Mouse (Mus musculus) thymus, postnatal 4 days (tissue): Measurements from ENCODE around the gene Fkbp10.

Experiments
- DNase-seq: peaks from one replicate; pipeline ENCODE4 v3.0.0; 2021

Fkbp10 gene

DNA sequence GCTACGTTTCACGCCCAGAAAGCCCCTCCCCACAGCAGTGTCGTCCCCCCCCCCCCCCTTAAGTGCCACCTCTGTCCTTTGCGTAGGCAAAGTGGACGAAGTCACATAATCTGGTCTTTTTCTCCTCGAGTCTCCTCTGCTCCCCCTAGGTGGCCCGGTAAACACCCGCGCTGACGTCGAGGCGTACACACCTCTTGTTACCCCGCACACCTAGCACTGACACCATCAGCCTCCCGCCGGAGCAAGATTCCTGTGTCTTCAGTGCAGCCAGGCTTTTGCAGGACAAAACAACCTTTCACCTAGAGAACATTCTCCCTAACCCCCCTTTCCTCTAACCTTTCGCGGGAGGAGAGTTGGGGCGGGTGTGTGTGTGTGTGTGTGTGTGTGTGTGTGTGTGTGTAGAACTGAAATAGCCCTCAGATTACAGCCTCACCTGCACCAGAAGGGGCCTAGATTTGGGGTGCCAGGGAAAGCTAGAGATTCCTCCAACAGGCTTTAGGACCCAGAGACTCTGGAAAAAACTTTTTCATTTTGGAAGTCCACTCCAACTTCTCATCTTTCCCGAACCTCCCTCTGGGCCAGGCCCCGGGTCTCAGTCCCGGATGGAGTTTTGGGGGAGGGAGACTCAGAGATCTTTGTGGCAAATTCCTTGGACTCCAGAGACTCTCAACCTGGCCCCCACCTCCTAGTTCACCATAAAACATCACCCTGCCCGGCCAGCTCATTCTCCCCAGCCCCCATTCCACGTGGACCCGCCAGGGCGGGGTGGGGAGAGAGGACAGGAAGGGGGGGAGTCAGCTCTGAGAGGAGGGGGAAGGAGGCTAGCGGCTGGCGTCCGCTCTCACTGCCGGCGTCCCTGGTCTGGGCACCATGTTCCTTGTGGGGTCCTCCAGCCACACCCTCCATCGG, at the start of gene Fkbp10:
TSS of gene Fkbp10 (plus strand) at position 784 of the 909 bp plus-strand sequence.
- DNase-seq, result peak; percentile 43

DNA sequence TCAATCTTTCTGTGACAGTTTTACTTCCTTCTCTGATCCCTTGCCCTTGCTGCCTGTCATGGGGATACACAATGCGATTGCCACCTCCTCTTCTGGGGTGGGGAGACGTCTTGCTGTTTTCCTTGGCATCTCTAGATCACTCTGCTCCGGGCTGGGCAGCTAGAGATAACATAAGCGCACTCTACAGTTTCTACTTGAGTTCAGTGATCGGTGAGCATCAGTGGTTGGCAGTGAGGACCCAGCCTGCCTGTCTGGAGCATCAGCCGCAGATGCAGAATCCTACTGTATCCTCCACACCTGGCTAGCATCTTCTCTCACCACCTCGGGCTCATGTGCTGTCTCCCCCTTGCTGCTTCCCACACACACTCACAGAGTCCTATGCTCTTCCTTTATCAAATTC, 46.4 kb upstream of the Fkbp10 start:
- no peak for DNase-seq

DNA sequence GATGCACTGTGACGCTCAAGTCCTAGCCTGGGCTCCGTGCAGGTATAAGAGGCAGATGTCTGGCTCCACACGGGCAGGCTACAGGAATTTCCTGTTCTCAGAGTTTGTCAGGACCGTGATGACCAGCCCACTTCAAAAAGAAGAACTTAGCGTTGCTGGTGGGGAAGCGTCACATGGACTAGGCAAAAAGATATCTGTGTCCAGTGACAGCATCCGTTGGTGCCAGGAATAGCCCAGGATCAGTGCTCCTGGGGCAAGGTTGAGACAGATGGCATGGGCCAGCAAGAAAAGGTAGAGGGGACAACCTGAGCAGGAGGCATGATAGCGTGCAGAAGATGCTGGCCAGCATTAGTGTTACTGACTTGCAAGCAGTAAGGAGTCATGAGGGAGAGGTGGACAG, 45.7 kb upstream of the Fkbp10 start:
- DNase-seq, result no peak

DNA sequence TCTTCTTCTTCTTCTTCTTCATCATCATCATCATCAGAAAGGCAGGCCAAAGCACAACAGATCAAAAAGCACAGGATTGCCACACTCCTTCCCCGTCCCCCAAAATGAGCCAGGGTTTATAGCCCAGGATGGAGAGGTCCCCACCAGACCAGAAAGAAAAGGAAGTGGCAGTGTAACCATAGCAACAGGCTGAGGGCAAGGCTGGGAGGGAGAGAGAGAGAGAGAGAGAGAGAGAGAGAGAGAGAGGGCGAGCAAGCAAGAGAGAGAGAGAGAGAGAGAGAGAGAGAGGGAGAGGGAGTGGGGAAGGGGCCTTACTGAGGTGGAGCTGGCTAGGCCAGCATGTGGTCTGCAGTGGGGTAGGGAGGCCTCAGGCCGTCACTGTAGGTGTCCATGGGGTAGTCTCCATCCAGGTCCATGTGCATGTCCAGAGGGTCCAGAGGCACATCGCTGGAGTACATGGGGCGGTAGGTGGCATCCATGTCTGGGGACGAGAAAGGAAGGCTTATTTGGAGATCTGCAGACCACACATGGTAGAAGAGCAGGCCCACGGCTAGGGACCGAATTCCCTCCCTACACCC, 43.4 kb upstream of the Fkbp10 start:
- DNase-seq, result no peak

DNA sequence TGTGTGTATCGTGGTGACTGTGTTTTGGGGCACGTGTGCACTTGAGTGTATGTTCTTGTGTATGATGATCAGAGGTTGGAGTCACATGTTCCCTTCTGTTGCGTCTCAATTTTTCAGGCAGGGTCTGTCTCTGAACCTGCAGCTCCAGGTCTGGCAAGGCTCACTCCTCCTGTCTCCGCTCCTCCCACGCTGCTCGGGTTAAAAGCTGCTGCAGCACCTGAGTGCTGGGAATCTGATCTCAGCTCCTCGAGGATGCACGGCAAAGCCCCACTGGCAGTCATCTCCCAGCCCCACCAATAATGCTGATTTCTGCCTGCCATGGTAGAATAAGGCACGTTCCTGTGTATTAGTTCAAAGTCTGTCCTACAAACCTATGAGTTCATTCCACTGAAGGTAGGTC, 40.4 kb upstream of the Fkbp10 start:
- no peak for DNase-seq

DNA sequence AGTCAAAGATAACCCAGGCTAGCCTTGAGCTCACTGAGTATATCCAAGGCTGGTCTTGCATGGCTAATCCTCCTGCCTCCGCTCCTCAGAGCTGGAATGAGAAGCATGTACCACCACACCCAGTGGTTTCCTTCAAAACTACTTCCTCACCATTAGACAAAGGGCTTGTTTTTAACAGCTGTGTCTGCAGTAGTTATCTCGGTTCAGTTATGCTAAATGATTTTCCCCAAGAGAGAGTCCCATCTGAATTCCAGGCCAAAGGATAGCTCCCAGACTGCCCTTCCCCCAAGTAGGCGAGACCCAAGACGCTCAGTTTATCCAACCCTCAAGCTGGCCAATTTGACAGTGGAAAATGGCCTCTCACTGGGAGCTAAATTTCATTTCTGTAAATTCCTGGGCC, 39.5 kb upstream of the Fkbp10 start:
- DNase-seq, result no peak

DNA sequence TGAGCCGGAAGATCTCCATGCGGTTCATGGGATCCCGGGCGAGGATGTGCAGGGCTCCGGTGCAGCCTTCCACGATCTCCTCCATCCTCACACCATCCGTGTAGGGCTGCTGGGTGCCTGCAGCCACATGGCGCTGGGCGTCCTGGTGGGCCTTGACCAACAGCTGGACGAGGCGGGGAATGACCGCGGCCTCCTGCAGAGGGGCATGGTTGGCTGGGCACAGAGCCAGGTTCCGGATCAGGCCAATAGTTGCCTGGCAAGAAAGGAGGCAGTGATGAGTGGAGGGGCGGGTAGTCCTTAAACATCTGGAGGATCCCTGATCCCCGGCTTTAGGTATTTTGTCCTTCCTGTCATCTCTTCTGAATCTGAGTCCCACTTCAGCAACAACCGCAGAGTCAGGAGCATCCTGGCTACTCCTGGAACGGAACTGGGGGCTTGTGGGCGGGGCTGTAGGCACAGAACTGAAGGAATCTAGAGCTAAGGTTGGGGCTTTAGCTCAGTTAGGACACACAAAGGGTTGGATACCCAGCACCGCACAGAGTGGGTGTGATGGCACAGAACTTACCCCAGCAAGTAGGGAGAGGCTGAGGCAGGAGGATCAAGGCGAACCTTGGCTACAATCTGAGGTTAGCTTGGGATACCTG, 38.6 kb upstream of the Fkbp10 start:
- DNase-seq, result no peak

DNA sequence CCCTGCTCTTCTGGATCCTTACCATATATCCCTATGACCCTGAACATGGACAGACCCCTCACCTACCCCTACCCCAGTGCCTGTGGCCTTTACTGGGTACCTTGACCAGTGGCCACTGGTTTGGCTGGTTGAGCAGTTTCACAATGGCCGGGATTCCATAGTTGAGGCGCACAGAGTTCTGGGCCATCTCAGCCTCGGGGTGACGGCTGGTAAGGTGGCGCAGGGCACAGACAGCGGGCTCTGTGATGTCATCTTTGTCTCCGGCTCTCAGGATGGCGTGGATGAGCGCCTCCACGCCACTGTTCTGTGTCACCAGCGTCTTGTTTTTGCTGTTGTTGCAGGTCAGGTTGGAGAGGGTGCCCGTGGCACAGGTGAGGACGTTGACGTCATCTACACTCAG, 37.5 kb upstream of the Fkbp10 start:
- no peak for DNase-seq

DNA sequence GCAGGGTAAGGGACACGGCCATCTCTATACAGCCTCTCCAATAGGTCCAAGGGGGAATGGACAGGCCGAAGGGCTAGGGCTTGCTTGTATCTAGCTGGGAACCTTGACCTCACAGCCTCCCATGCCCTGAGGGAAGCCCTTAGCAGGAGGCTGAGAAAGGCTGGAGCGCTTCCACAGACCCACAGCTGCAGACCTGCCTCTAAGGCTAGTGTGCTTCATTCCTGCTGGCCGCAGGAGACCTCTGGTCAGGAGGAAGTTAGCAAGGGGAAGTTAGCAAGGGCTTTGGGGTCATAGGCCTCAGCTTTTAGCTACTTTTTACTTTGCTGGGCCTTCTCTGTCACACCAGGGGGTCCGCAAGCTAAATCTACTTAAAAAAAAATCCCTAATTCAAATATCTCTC, 37.1 kb upstream of the Fkbp10 start:
- no peak for DNase-seq

DNA sequence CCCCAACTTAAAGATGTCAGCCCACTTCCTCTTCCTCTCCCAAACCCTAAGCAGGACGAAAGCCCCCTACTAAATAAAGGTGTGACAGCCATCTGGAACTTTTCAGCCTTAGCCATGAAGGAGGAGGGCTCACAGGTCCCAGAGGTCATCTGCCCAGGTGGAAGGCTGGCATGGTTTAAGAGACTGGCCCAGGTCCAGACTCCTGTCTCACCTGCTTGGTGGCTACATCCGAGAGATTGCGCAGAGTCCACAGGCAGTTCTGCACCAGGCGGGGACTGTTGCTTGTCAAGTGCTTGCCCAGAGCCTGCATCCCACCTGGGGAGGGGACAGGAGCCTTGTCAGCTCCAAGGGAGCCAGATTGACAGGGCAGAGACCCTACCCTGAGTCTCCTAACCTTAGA, 36.2 kb upstream of the Fkbp10 start:
- no peak for DNase-seq

DNA sequence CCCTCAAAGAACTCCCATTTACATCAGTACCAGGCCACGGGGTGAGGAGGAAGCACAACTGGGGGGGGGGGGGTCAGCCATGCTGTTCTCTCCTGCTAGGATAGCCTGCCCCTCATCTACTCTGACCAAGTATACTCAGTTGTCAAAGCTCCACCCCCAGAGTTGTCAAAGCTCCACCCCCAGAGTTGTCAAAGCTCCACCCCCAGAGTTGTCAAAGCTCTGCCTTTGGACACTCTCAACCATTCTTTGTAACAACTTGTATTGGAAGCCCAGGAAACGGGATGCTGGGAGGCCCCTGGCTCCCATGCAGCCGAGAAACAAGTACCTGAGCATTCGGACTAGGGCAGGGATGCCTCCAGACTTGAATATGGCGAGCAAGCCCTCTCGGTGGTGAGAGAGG, 32.8 kb upstream of the Fkbp10 start:
- DNase-seq, result no peak

DNA sequence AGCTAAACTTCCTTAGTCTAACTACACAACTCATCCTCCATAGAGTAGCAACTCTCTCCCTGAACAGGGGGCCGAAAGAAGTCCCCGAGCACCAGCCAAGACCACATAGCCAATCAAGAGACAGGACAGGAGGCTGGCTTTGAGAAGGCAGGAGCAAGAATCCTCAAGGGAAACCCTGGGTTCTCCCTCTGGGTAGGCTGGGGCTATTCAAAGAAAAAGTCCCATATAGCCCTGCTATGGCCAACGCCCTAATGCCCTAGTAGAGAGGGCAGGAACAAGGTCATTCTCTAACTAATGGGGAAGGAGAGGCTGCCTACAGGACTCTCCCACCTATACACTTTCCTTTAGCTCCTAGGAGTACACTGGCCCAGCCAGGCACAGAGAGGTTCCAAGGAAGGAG, 30.5 kb upstream of the Fkbp10 start:
- no peak for DNase-seq

DNA sequence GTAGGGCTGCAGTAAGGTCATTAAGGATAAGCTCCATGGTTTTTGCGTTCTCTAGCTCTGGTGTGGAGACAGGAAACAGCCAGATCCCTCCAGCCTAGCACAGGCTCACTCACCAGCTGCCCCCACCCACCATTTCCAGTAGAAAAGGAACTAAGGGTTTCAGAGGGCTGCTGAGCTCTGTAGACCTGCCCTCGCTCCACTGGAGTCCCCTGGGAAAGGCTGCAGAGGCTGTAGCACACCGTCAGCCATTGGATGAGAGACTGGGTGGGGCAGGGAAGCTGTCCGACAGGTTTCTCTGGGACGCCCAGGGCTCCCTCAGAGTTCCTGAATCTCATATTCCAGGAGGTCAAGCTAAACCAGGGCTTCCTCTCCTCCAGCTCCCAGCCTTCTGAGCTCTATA, 28.9 kb upstream of the Fkbp10 start:
- no peak for DNase-seq

DNA sequence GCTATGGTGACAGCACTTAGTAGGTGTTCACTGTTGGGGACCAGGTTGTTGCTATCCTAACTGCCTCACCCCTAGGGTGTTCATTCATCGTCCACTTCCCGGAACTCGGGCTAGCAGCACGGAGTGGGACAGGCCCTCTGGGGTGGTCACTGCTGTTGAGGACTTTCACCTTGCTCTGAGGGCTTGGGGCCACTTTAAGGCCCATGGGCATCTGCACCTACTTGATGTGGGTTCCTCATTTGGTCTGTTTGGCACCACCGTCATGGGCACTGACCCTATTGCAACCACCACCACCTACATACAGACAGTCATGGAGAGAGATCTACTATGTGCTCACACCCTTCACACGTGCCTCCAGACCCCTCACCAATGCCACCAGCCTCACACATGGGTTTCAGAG, 28.4 kb upstream of the Fkbp10 start:
- no peak for DNase-seq

DNA sequence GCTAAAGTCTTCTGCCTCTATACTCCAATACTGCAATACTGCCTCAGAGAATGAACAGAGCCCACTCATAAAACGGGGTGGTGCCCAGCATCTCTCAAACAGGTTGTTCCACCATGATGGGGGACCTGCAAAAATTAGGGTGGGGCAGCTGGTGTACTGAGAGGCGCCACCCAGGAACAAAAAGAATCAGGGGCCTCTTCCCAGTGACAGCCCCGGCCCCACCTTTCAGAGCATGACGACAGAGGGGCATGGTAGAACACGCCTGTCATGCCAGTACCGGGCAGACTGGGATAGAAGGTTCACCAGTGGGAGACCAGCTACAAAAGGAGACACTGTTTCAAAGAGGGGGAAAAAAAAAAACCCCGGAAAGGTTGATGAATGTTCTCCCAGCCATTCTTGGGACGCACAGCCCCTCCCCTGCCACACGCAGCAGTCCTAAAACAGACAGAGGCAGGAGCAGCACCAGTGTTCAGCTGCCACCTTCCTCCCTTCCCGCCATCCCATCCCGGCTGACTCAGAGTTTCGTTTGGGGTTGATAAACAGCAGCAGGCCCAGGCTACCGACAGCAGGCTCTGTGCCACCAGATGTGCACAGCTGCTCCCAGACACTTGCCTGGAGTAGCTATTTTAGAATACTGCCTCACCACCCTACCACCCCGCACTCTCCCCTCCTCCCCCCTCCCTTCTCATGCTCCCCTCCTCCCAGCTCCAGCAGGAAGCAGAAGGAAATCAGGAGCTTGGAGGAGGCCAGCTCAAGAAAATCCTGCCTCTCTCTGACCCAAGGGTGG, 27.7 kb upstream of the Fkbp10 start:
- no peak for DNase-seq

DNA sequence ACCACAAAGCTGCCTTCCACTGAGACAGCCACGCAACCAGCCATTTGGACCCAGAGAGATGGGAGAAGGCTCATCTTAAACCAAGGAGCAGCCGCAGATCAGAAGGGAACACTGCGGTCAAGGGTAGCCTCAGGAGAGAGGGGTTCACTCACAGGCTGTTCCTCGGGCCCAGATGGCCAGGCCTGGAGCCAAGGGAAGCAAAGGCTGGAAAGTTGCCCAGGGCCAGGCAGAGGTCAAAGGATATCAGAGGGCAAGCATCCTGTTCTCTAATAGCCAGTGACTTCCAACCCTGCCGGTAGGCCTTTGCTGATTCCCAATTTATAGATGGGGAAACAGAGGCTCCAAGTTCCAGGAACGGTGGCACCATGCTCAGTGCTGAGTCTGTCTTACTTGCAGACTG, 26.9 kb upstream of the Fkbp10 start:
- DNase-seq, result no peak

DNA sequence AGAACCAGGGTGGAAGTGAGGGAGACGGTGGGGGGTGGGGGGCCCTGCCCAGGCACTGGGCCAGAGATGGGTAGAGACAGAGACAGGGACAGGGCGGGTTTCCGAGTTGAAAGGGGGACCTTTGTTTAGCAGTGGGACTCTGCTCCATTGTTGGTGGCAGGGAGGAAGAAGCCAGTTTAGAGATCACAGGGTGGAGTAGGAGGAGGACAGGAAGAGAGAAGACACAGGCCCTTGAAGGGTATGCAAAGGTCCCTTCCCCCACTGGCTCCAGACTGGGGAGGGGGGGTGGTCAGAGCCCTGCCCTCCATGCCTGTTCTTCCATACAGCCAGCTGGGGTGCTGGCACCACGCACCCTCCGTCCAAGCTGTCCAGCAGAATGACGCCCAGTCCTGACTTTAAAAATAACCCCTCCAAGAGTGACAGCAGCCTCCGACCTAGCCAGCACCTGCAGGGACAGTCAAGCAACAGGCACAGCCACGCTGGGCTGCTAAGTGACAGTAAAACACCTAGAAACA, 25.5 kb upstream of the Fkbp10 start:
- no peak for DNase-seq

DNA sequence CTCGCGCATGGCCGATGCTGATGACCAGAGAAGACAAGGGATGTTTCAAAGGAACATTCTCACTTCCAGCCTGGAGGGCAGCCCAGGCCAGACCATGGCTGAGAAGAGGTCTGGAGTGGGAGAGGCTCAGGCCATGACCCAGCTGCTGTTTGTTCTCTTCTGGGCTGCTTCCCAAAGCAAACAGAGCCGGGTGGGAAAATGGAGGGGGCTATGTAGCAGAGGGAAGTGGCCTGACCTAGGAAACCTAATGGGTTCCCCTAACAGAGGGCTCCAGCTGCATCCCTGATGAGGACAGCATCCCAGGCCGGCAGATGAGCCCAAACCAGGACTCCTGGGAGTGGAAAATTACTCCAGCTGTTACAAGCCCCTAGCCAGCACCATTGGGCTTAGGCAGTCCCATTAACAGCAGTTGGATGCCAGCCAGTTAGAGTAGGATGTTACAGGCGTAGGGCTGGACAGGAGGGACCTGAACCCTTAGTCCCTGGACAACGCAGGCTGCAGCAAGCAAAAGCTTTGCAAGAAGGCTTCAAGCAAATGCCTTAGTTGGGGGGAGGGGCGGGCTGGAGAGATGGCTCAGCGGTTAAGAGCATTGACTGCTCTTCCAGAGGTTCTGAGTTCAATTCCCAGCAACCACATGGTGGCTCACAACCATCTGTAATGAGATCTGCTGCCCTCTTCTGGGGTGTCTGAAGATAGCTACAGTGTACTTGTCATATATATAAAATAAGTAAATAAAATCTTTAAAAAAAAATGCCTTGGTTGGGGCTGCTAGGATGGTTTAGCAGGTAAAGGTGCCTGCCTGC, 24.2 kb upstream of the Fkbp10 start:
- no peak for DNase-seq

DNA sequence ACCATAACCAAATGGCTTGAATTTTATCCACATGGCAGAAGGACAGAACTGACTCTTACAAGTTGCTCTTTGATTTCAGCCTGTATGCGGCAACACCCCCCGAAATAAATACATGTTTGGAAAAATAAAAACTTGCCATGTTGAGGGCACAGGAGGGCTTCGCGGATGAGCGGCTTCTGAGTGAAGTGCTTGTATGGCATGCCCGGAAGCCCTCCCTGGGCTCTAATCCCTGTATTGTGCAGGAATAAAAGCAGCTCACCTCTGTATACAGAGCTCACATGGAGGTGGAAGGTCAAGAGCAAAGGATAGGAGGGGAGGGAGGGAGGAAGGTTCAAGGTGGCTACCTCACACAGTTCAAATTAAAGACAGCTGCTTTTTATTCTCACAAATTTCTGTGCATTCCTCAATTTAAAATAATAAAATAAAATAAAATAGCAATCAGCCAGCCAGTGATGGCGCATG, 23.6 kb upstream of the Fkbp10 start:
- no peak for DNase-seq

DNA sequence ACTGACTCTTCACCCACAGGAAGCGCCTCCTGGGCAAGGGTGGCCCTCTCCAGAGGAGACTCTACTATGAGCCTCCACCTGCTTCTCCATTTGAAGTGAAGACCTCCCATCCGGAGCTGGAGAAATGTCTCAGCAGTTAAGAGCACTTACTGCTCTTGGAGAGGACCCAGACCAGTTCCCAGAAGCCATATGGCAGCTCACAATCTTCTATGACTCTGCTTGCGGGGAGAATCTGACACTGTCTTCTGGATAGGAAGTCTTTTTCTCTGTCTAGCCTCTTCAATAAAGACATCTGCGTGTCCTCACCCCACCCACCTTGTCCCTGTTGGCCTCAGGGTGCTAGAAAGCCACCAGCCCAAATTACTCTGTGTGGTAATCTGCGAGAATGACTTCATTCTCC, 22.5 kb upstream of the Fkbp10 start:
- no peak for DNase-seq

DNA sequence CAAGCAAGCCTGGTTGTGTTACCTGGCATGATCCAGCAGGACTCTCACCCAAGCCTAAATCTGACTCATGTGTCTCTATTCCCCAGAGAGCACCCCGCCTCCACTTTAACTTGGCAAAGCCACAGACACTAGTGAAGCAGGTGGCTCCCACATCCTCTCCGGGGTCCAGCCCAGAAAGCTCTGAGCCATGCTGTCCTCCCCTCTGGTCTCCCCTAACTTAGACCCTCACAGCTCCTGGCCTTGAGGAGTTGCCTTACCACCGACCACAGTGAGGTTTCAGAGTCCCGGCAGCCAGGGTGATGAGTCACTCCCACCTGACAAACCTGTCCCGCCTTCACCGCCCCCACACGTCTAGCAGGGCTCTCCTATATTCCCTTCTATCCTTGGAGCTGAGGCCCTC, 21.8 kb upstream of the Fkbp10 start:
- DNase-seq, result peak; percentile 56
